Mouse (Mus musculus): Measurements from ENCODE around the gene Teddm3.
"Not testable (repeated sequence)": the region's sequence is repeated elsewhere in the genome, so short reads cannot be mapped to it uniquely, and the experiment has no call there.

The Teddm3 gene

GRCm38 (mm10) chr16:21153900-21154299 lies at the start of gene Teddm3:
Gene Teddm3 (minus strand): TSS chr16:21154000.
- not testable (repeated sequence) for DNase-seq (ENCODE audit: low spot score)

- no peak for DNase-seq (ENCODE audit: low spot score)
These were observed 48.9 kb upstream of the Teddm3 start for GRCm38 (mm10) chr16:21202731-21203130.

- no peak for DNase-seq (ENCODE audit: low spot score)
These were observed 45.6 kb upstream of the Teddm3 start for GRCm38 (mm10) chr16:21199426-21199825.

GRCm38 (mm10) chr16:21198529-21198928 lies 44.7 kb upstream of the Teddm3 start:
- no peak for DNase-seq (ENCODE audit: low spot score)

- no peak for DNase-seq (ENCODE audit: low spot score)
These were observed 44.2 kb upstream of the Teddm3 start for GRCm38 (mm10) chr16:21198006-21198405.

- DNase-seq (ENCODE audit: low spot score), result no peak
These were observed 43.7 kb upstream of the Teddm3 start for GRCm38 (mm10) chr16:21197542-21197941.

- no peak for DNase-seq (ENCODE audit: low spot score)
These were observed 42.8 kb upstream of the Teddm3 start for GRCm38 (mm10) chr16:21196576-21196975.

GRCm38 (mm10) chr16:21195260-21195866 lies 41.6 kb upstream of the Teddm3 start:
- no peak for DNase-seq (ENCODE audit: low spot score)

GRCm38 (mm10) chr16:21194182-21194581 lies 40.4 kb upstream of the Teddm3 start:
- no peak for DNase-seq (ENCODE audit: low spot score)

GRCm38 (mm10) chr16:21192509-21193354 lies 38.9 kb upstream of the Teddm3 start:
- no peak for DNase-seq (ENCODE audit: low spot score)

- DNase-seq (ENCODE audit: low spot score), result no peak
These were observed 37.8 kb upstream of the Teddm3 start for GRCm38 (mm10) chr16:21191569-21191968.

- no peak for DNase-seq (ENCODE audit: low spot score)
These were observed 34.5 kb upstream of the Teddm3 start for GRCm38 (mm10) chr16:21188345-21188744.

- no peak for DNase-seq (ENCODE audit: low spot score)
These were observed 33.8 kb upstream of the Teddm3 start for GRCm38 (mm10) chr16:21187568-21187967.

GRCm38 (mm10) chr16:21184697-21185096 lies 30.9 kb upstream of the Teddm3 start:
- DNase-seq (ENCODE audit: low spot score), result no peak

- DNase-seq (ENCODE audit: low spot score), result no peak
These were observed 28.3 kb upstream of the Teddm3 start for GRCm38 (mm10) chr16:21182108-21182507.

- DNase-seq (ENCODE audit: low spot score), result no peak
These were observed 21.4 kb upstream of the Teddm3 start for GRCm38 (mm10) chr16:21175236-21175635.

- DNase-seq (ENCODE audit: low spot score), result no peak
These were observed 14.9 kb upstream of the Teddm3 start for GRCm38 (mm10) chr16:21168730-21169129.

- DNase-seq (ENCODE audit: low spot score), result not testable (repeated sequence)
These were observed 11.8 kb upstream of the Teddm3 start for GRCm38 (mm10) chr16:21165343-21166220.

- not testable (repeated sequence) for DNase-seq (ENCODE audit: low spot score)
These were observed 9.6 kb upstream of the Teddm3 start for GRCm38 (mm10) chr16:21163423-21163822.

GRCm38 (mm10) chr16:21159226-21159625 lies 5.4 kb upstream of the Teddm3 start:
- not testable (repeated sequence) for DNase-seq (ENCODE audit: low spot score)

- DNase-seq (ENCODE audit: low spot score), result not testable (repeated sequence)
These were observed 2.5 kb upstream of the Teddm3 start for GRCm38 (mm10) chr16:21156261-21156660.

Data from testis, postnatal 14 days (tissue).